Mouse (Mus musculus): ENCODE data around the gene Klhl26. TPM values are rescaled to one million over a fixed set of nuclear protein-coding genes. Genes with fewer than 3 reads are reported as not detected.

Gene Klhl26
- polyA plus RNA-seq, 1 experiment from 2014 or later: 28.5 TPM

DNA sequence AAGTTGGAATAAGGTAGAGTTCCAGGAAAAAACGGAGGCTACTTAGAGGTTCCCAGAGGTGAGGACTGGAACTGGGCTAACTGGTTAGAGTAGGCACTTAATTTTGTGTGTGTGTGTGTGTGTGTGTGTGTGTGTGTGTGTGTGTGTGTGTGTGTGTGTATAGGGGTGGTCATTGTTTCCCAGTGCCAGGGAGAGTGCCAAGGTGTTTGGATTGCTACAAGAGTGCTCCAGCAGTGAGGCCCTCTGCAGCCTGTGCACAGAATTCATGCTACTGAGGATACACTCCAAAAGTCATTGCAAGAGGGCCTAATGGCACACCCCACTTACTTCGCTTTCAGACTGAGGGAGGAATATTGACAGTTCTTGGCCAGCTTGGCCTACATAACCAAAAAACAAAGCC is 6.2 kb upstream of the Klhl26 start:
- H3K4me2 ChIP-seq (replicated peaks): no peak overlapping the region
- H3K27me3 ChIP-seq (ENCODE audit: control insufficient read depth, insufficient read depth, low read length): peaks cover 61% of the 10 kb centered on the region
- ATAC-seq (ENCODE audit: low FRiP score) (no peak), DNase-seq (ENCODE audit: low spot score) (no peak)
- H3K9me3 ChIP-seq (ENCODE audit: control insufficient read depth, low read length): no peaks in the 10 kb centered on the region
- no peak overlapping the region for H3K9ac ChIP-seq
- no peak overlapping the region for H3K4me3 ChIP-seq (replicated peaks; ENCODE audit: low read length)
- H3K27ac ChIP-seq: no peak overlapping the region
- peaks cover 7% of the 10 kb centered on the region for H3K4me1 ChIP-seq (replicated peaks; ENCODE audit: control insufficient read depth, insufficient read depth, low read length)
- peaks cover 16% of the 10 kb centered on the region for H3K36me3 ChIP-seq (replicated peaks; ENCODE audit: control insufficient read depth, insufficient read depth)
- 70% methylated on average over 2 of the region's 2 CpGs for WGBS

DNA sequence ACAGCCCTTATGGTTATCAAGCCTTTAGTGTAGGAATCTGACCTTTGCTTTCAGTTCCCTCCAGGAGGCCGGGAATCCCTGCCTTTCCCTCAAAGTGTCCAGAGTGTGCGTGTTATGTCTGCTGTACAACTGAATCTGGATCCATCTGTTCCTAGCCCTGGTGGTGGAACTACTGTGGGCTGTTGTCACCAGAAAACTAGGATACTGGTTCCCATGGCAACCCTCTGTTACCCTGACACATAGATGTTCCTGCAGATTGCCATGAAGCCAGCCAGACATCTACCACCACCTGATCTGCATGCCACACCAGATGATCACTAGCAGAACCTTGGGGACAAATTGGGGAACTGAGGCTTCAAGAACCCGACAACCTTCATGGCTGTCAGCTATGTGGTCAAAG is 5.1 kb upstream of the Klhl26 start:
- no peak overlapping the region for H3K4me2 ChIP-seq (replicated peaks)
- no peak for DNase-seq (ENCODE audit: low spot score)
- peaks cover 16% of the 10 kb centered on the region for H3K36me3 ChIP-seq (replicated peaks; ENCODE audit: control insufficient read depth, insufficient read depth)
- no peak overlapping the region for H3K27ac ChIP-seq
- H3K4me1 ChIP-seq (replicated peaks; ENCODE audit: control insufficient read depth, insufficient read depth, low read length): 0 out of 2 replicates have a peak, but pooled peaks cover 5% of the 10 kb centered on the region
- H3K9me3 ChIP-seq (ENCODE audit: control insufficient read depth, low read length): no peaks in the 10 kb centered on the region
- no peak for ATAC-seq (ENCODE audit: low FRiP score)
- H3K9ac ChIP-seq: no peak overlapping the region
- no peak overlapping the region for H3K4me3 ChIP-seq (replicated peaks; ENCODE audit: low read length)
- 74% methylated on average over 3 of the region's 3 CpGs for WGBS
- H3K27me3 ChIP-seq (ENCODE audit: control insufficient read depth, insufficient read depth, low read length): peaks cover 58% of the 10 kb centered on the region

DNA sequence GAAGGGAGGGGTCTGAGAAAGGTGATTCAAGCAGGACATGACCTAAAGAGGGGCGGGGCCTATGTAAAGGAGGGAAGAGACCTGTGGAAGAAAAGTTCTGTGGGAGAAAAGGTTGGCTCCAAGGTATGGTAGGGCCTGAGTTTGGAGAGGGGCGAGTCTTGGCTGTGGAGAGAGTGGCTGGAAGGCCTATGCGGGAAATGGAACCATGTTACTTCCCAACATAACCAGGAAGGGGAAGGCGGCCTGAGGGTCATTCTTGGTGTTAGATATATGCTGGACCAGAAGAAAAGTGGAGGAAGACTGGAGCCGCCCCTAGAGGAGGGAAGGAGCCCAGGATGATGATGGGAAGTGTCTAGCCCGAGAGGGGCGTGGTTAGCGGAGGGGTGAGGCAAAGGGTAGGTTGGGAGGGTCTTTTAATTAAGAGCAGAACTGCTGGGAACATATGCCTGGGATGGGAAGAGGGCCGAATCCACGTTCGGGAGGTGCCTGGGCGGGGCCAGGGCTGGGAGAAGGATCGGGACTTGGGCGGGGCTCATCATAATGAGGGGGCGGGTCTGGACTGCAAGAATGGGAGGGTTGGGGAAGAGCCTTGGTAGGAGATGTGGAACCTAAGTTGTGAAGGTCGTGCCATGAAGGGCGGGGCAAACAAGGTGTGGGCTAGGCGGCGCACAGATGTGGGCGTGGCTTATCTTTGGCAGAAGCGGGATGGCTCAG is 658 bp upstream of the Klhl26 start:
- WGBS: under 1% methylated on average over 21 of the region's 21 CpGs
- H3K4me2 ChIP-seq (replicated peaks): peak overlapping the region; percentile 92
- ATAC-seq (ENCODE audit: low FRiP score) (peak; percentile 18), DNase-seq (ENCODE audit: low spot score) (no peak)
- peaks cover 15% of the 10 kb centered on the region for H3K4me1 ChIP-seq (replicated peaks; ENCODE audit: control insufficient read depth, insufficient read depth, low read length)
- peak overlapping the region; percentile 62 for H3K4me3 ChIP-seq (replicated peaks; ENCODE audit: low read length)
- H3K36me3 ChIP-seq (replicated peaks; ENCODE audit: control insufficient read depth, insufficient read depth): no peaks in the 10 kb centered on the region
- no peak overlapping the region for H3K9ac ChIP-seq
- no peak overlapping the region for H3K27ac ChIP-seq
- no peaks in the 10 kb centered on the region for H3K9me3 ChIP-seq (ENCODE audit: control insufficient read depth, low read length)
- peaks cover 21% of the 10 kb centered on the region; the same call in 1 of the 2 replicates for H3K27me3 ChIP-seq (ENCODE audit: control insufficient read depth, insufficient read depth, low read length)

DNA sequence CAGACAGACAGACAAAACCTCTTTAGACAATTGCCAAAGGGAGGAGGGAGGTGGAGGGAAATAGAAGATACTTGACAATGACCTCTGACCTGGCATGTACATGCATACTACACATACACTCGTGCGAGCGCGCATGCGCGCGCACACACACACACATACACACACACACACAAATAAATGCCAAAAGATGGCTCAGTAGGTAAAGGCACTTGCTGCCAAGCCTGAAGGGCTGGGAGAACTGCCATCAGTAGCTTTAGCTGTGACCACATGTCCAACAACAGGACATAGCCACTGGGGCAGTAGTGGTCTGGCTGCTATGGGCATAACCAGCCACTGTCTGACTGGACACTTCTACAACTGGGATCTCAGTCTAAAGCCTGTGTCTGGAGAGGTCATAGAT is 4.9 kb downstream of the Klhl26 start:
- no peaks in the 10 kb centered on the region for H3K9me3 ChIP-seq (ENCODE audit: control insufficient read depth, low read length)
- no peak overlapping the region for H3K9ac ChIP-seq
- H3K27me3 ChIP-seq (ENCODE audit: control insufficient read depth, insufficient read depth, low read length): no peaks in the 10 kb centered on the region
- H3K4me3 ChIP-seq (replicated peaks; ENCODE audit: low read length): no peak overlapping the region
- no peak for ATAC-seq (ENCODE audit: low FRiP score)
- H3K4me2 ChIP-seq (replicated peaks): no peak overlapping the region
- DNase-seq (ENCODE audit: low spot score): no peak
- no peak overlapping the region for H3K27ac ChIP-seq
- WGBS: 95% methylated on average over 7 of the region's 7 CpGs
- H3K36me3 ChIP-seq (replicated peaks; ENCODE audit: control insufficient read depth, insufficient read depth): no peaks in the 10 kb centered on the region
- peaks cover 26% of the 10 kb centered on the region for H3K4me1 ChIP-seq (replicated peaks; ENCODE audit: control insufficient read depth, insufficient read depth, low read length)

DNA sequence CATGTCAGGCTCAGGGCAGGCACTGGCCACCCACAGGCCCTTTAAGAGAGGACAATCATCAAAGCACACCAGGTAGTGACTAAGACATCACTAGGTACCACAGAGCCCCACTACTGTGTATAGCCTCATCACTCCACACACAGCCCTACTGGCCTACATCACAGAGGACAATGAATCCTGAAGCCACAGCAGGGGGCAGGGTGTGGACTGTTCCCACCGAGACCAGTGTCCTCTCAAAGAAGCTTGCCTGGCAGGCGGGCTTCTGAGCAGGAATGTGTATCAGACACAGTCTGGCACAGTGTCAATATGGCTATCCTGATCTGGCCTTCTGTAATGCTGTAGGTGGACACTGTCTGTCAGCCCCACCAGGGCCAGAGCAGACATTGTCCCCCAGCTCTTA is 6.8 kb downstream of the Klhl26 start:
- peaks cover 12% of the 10 kb centered on the region; the same call in 1 of the 2 replicates for H3K4me1 ChIP-seq (replicated peaks; ENCODE audit: control insufficient read depth, insufficient read depth, low read length)
- no peak overlapping the region for H3K27ac ChIP-seq
- H3K9ac ChIP-seq: no peak overlapping the region
- 54% methylated on average over 2 of the region's 2 CpGs for WGBS
- no peaks in the 10 kb centered on the region for H3K27me3 ChIP-seq (ENCODE audit: control insufficient read depth, insufficient read depth, low read length)
- ATAC-seq (ENCODE audit: low FRiP score) (no peak), DNase-seq (ENCODE audit: low spot score) (no peak)
- H3K9me3 ChIP-seq (ENCODE audit: control insufficient read depth, low read length): no peaks in the 10 kb centered on the region
- no peak overlapping the region for H3K4me3 ChIP-seq (replicated peaks; ENCODE audit: low read length)
- H3K4me2 ChIP-seq (replicated peaks): no peak overlapping the region
- H3K36me3 ChIP-seq (replicated peaks; ENCODE audit: control insufficient read depth, insufficient read depth): no peaks in the 10 kb centered on the region

DNA sequence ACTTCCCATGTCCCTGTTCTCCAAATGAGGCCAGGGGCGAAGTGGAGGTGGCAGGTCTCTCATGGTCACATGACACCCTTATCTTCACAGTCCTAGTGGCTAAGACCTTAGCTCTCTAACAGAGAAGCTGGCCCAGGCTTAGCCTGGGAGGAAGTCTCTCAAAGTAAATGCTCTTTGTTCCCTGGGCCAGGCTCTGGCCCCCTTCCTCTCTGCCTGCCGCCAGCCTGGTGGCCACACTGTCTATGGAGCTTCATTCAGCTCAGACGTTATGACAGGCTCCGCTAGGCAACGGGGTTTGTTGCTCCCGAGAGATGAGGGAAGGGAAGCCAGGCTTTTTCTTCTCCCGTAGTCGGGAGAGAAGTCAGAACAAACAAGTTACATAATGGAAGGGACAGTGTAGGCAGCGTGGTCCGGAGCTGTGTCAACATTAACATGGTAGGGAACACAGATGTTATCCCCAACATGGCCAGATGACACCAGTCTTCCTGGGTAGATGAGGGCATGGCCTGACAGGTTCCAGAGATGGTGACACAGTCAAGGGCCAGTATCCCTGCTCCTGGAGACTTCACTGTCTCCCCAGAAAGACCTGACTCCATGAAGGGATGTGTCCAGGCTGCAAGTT is 7.4 kb downstream of the Klhl26 start:
- Histone ChIP-seq H3K4me2 (replicated peaks) (no peak overlapping the region), H3K9ac (no peak overlapping the region), H3K27ac (no peak overlapping the region), H3K4me1 (replicated peaks; ENCODE audit: control insufficient read depth, insufficient read depth, low read length) (peaks cover 12% of the 10 kb centered on the region; the same call in 1 of the 2 replicates), H3K4me3 (replicated peaks; ENCODE audit: low read length) (no peak overlapping the region), H3K36me3 (replicated peaks; ENCODE audit: control insufficient read depth, insufficient read depth) (no peaks in the 10 kb centered on the region), H3K27me3 (ENCODE audit: control insufficient read depth, insufficient read depth, low read length) (no peaks in the 10 kb centered on the region), H3K9me3 (ENCODE audit: control insufficient read depth, low read length) (no peaks in the 10 kb centered on the region)
- DNase-seq (ENCODE audit: low spot score) (no peak), ATAC-seq (ENCODE audit: low FRiP score) (peak; percentile 29; the same call in 1 of the 2 replicates)
- WGBS: 45% methylated on average over 10 of the region's 10 CpGs

DNA sequence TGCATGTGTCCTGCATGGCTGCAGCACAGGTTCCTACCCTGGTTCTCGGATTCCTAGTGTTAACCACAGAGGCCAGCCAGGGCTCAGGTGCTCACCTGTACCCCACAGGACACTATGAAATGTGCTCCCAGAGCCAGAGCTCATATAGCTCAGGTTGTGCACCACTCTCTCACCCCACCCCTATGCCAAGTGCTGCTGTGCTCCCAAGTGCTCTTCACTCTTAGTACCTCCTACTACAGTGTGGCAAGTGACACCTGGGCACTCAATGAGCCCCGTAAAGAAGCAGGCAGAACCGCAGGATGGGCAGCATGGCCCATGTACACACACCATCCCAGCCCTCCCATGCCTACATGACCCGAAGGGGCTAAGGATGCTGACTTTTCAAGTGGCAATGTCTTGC is 8.0 kb downstream of the Klhl26 start:
- no peaks in the 10 kb centered on the region for H3K27me3 ChIP-seq (ENCODE audit: control insufficient read depth, insufficient read depth, low read length)
- no peak overlapping the region for H3K4me2 ChIP-seq (replicated peaks)
- no peak for DNase-seq (ENCODE audit: low spot score)
- no peak overlapping the region for H3K9ac ChIP-seq
- no peaks in the 10 kb centered on the region for H3K36me3 ChIP-seq (replicated peaks; ENCODE audit: control insufficient read depth, insufficient read depth)
- ATAC-seq (ENCODE audit: low FRiP score): no peak
- no peaks in the 10 kb centered on the region for H3K9me3 ChIP-seq (ENCODE audit: control insufficient read depth, low read length)
- no peak overlapping the region for H3K4me3 ChIP-seq (replicated peaks; ENCODE audit: low read length)
- H3K4me1 ChIP-seq (replicated peaks; ENCODE audit: control insufficient read depth, insufficient read depth, low read length): peaks cover 12% of the 10 kb centered on the region; the same call in 1 of the 2 replicates
- H3K27ac ChIP-seq: no peak overlapping the region
- WGBS: 94% methylated on average over 4 of the region's 4 CpGs

DNA sequence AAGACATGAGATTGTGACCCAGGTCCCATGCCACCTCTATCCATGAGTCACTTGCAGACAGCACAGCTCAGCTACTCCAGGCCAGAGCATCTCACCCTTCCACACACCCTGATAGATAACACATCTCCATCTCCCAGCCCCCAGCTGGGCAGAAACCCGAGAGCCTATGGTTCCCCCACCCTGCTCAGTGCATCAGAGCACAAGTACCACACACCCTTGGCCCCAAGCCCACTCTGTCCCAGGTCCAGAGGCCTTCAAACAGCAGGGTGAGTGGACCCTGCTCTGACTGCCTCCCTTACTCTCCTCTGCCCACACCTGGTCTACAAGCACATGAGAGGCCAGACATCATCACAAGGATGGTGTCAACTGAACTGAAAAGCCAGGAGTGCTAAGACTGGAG is 8.9 kb downstream of the Klhl26 start:
- H3K9me3 ChIP-seq (ENCODE audit: control insufficient read depth, low read length): no peaks in the 10 kb centered on the region
- H3K27me3 ChIP-seq (ENCODE audit: control insufficient read depth, insufficient read depth, low read length): no peaks in the 10 kb centered on the region
- peaks cover 12% of the 10 kb centered on the region; the same call in 1 of the 2 replicates for H3K4me1 ChIP-seq (replicated peaks; ENCODE audit: control insufficient read depth, insufficient read depth, low read length)
- no peak overlapping the region for H3K9ac ChIP-seq
- H3K4me3 ChIP-seq (replicated peaks; ENCODE audit: low read length): no peak overlapping the region
- WGBS: 76% methylated on average over 1 of the region's 1 CpGs
- ATAC-seq (ENCODE audit: low FRiP score): no peak
- no peak overlapping the region for H3K4me2 ChIP-seq (replicated peaks)
- DNase-seq (ENCODE audit: low spot score): no peak
- no peak overlapping the region for H3K27ac ChIP-seq
- no peaks in the 10 kb centered on the region for H3K36me3 ChIP-seq (replicated peaks; ENCODE audit: control insufficient read depth, insufficient read depth)

DNA sequence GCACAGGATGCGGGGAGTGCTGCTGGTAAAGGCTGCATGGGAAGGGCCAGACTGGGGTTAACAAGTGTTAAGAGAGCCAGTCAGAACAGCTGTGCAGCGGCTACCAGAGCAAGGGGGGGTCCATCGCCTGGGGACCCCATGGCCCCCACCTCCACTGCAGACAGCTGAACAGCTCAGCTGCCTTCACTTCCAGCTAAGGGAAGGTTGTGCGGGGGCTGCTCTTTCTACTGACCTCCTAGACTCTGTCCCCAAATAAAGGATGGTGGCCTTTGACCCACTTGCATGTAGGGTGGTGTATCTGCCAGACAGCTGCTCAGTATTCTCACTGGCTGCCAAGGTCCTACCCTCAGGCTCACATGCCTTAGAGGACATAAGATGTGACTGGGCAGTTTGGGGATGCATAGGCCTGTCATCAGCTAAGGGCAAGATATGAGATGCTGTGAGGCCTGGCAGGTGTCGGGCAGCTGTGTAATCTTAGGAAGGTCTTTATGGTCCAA is 9.5 kb downstream of the Klhl26 start:
- ATAC-seq (ENCODE audit: low FRiP score): no peak
- Histone ChIP-seq H3K9ac (no peak overlapping the region), H3K27ac (no peak overlapping the region), H3K4me1 (replicated peaks; ENCODE audit: control insufficient read depth, insufficient read depth, low read length) (peaks cover 12% of the 10 kb centered on the region; the same call in 1 of the 2 replicates), H3K4me2 (replicated peaks) (no peak overlapping the region), H3K27me3 (ENCODE audit: control insufficient read depth, insufficient read depth, low read length) (no peaks in the 10 kb centered on the region), H3K36me3 (replicated peaks; ENCODE audit: control insufficient read depth, insufficient read depth) (no peaks in the 10 kb centered on the region), H3K9me3 (ENCODE audit: control insufficient read depth, low read length) (no peaks in the 10 kb centered on the region), H3K4me3 (replicated peaks; ENCODE audit: low read length) (no peak overlapping the region)
- 80% methylated on average over 5 of the region's 5 CpGs for WGBS
- DNase-seq (ENCODE audit: low spot score): no peak

Measured in hindbrain, embryonic 14.5 days (tissue).